Mouse (Mus musculus): ENCODE measurements around the gene Zfp523. TPM values are rescaled to one million over a fixed set of nuclear protein-coding genes. Genes with fewer than 3 reads are reported as not detected.

Zfp523 gene
- polyA plus RNA-seq, 1 experiment from 2014 or later: 43.0 TPM

GRCm38 (mm10) chr17:28204052-28204720 is 27.3 kb downstream of the Zfp523 start:
- 0 out of 2 replicates have a peak, but pooled peaks have one; percentile 16 for ATAC-seq
- 40% methylated on average over 14 of the region's 14 CpGs for WGBS
- Histone ChIP-seq H3K4me2 (ENCODE audit: low read length) (no peak overlapping the region), H3K27ac (ENCODE audit: low read depth, low read length) (no peak overlapping the region), H3K36me3 (ENCODE audit: control insufficient read depth, insufficient read depth, low read length) (peaks cover 23% of the 10 kb centered on the region), H3K4me3 (ENCODE audit: low read length) (no peak overlapping the region), H3K9me3 (ENCODE audit: control insufficient read depth, low read length) (no peaks in the 10 kb centered on the region), H3K4me1 (ENCODE audit: control insufficient read depth, insufficient read depth, low read depth, low read length) (peaks cover 5% of the 10 kb centered on the region), H3K27me3 (replicated peaks; ENCODE audit: control insufficient read depth, insufficient read depth, low read length) (no peaks in the 10 kb centered on the region), H3K9ac (ENCODE audit: low read depth, low read length) (no peak overlapping the region)

GRCm38 (mm10) chr17:28205443-28205842 is 28.5 kb downstream of the Zfp523 start:
- H3K4me3 ChIP-seq (ENCODE audit: low read length): no peak overlapping the region
- WGBS: 93% methylated on average over 8 of the region's 8 CpGs
- peaks cover 18% of the 10 kb centered on the region for H3K36me3 ChIP-seq (ENCODE audit: control insufficient read depth, insufficient read depth, low read length)
- ATAC-seq: no peak
- H3K9me3 ChIP-seq (ENCODE audit: control insufficient read depth, low read length): no peaks in the 10 kb centered on the region
- no peak overlapping the region for H3K27ac ChIP-seq (ENCODE audit: low read depth, low read length)
- no peaks in the 10 kb centered on the region for H3K27me3 ChIP-seq (replicated peaks; ENCODE audit: control insufficient read depth, insufficient read depth, low read length)
- H3K4me2 ChIP-seq (ENCODE audit: low read length): no peak overlapping the region
- H3K9ac ChIP-seq (ENCODE audit: low read depth, low read length): no peak overlapping the region
- peaks cover 5% of the 10 kb centered on the region for H3K4me1 ChIP-seq (ENCODE audit: control insufficient read depth, insufficient read depth, low read depth, low read length)

- no peak overlapping the region for H3K4me3 ChIP-seq (ENCODE audit: low read length)
- H3K36me3 ChIP-seq (ENCODE audit: control insufficient read depth, insufficient read depth, low read length): peaks cover 8% of the 10 kb centered on the region
- no peaks in the 10 kb centered on the region for H3K9me3 ChIP-seq (ENCODE audit: control insufficient read depth, low read length)
- H3K4me1 ChIP-seq (ENCODE audit: control insufficient read depth, insufficient read depth, low read depth, low read length): peaks cover 5% of the 10 kb centered on the region
- no peak for ATAC-seq
- H3K9ac ChIP-seq (ENCODE audit: low read depth, low read length): peak overlapping the region; percentile 61
- H3K4me2 ChIP-seq (ENCODE audit: low read length): no peak overlapping the region
- 68% methylated on average over 8 of the region's 8 CpGs for WGBS
- peak overlapping the region; percentile 59; the same call in 1 of the 2 replicates for H3K27ac ChIP-seq (ENCODE audit: low read depth, low read length)
- no peaks in the 10 kb centered on the region for H3K27me3 ChIP-seq (replicated peaks; ENCODE audit: control insufficient read depth, insufficient read depth, low read length)
Measured at GRCm38 (mm10) chr17:28207092-28207491, 30.2 kb downstream of the Zfp523 start.

- 22% methylated on average over 26 of the region's 26 CpGs for WGBS
- H3K9ac ChIP-seq (ENCODE audit: low read depth, low read length): peak within 1 kb of the TSS; percentile 61
Measured at GRCm38 (mm10) chr17:28207591-28208313, 30.8 kb downstream of the Zfp523 start, which contains the start of gene Def6. Def6 (plus strand) TSS chr17:28207778.

GRCm38 (mm10) chr17:28208314-28208612 is 31.3 kb downstream of the Zfp523 start:
- Histone ChIP-seq H3K4me3 (ENCODE audit: low read length) (peak overlapping the region; percentile 30), H3K4me2 (ENCODE audit: low read length) (peak overlapping the region; percentile 41; the same call in 1 of the 2 replicates), H3K9ac (ENCODE audit: low read depth, low read length) (peak overlapping the region; percentile 22; the same call in 1 of the 2 replicates), H3K27ac (ENCODE audit: low read depth, low read length) (no peak overlapping the region), H3K27me3 (replicated peaks; ENCODE audit: control insufficient read depth, insufficient read depth, low read length) (no peaks in the 10 kb centered on the region), H3K9me3 (ENCODE audit: control insufficient read depth, low read length) (no peaks in the 10 kb centered on the region), H3K36me3 (ENCODE audit: control insufficient read depth, insufficient read depth, low read length) (peaks cover 2% of the 10 kb centered on the region; the same call in 1 of the 2 replicates), H3K4me1 (ENCODE audit: control insufficient read depth, insufficient read depth, low read depth, low read length) (peaks cover 5% of the 10 kb centered on the region)
- 82% methylated on average over 8 of the region's 8 CpGs for WGBS
- no peak for ATAC-seq

More at GRCm38 (mm10) chr17:28207591-28208313, 30.8 kb downstream of the Zfp523 start, which contains the start of gene Def6:
- Histone ChIP-seq H3K4me1 (ENCODE audit: control insufficient read depth, insufficient read depth, low read depth, low read length) (peaks cover 5% of the 10 kb centered on the region), H3K4me3 (ENCODE audit: low read length) (peak within 1 kb of the TSS; percentile 30), H3K27ac (ENCODE audit: low read depth, low read length) (peak within 1 kb of the TSS; percentile 59), H3K9me3 (ENCODE audit: control insufficient read depth, low read length) (no peaks in the 10 kb centered on the region), H3K36me3 (ENCODE audit: control insufficient read depth, insufficient read depth, low read length) (peaks cover 2% of the 10 kb centered on the region; the same call in 1 of the 2 replicates), H3K4me2 (ENCODE audit: low read length) (peak within 1 kb of the TSS; percentile 41; the same call in 1 of the 2 replicates), H3K27me3 (replicated peaks; ENCODE audit: control insufficient read depth, insufficient read depth, low read length) (no peaks in the 10 kb centered on the region)
- ATAC-seq: peak; percentile 70

GRCm38 (mm10) chr17:28209457-28210110 is 32.7 kb downstream of the Zfp523 start:
- Histone ChIP-seq H3K4me2 (ENCODE audit: low read length) (no peak overlapping the region), H3K36me3 (ENCODE audit: control insufficient read depth, insufficient read depth, low read length) (0 out of 2 replicates have a peak, but pooled peaks cover 2% of the 10 kb centered on the region), H3K4me3 (ENCODE audit: low read length) (no peak overlapping the region), H3K9me3 (ENCODE audit: control insufficient read depth, low read length) (no peaks in the 10 kb centered on the region), H3K9ac (ENCODE audit: low read depth, low read length) (no peak overlapping the region), H3K27me3 (replicated peaks; ENCODE audit: control insufficient read depth, insufficient read depth, low read length) (no peaks in the 10 kb centered on the region), H3K4me1 (ENCODE audit: control insufficient read depth, insufficient read depth, low read depth, low read length) (peaks cover 5% of the 10 kb centered on the region), H3K27ac (ENCODE audit: low read depth, low read length) (no peak overlapping the region)
- WGBS: 66% methylated on average over 4 of the region's 4 CpGs
- ATAC-seq: no peak

- H3K27ac ChIP-seq (ENCODE audit: low read depth, low read length): no peak overlapping the region
- H3K4me3 ChIP-seq (ENCODE audit: low read length): no peak overlapping the region
- ATAC-seq: no peak
- H3K9me3 ChIP-seq (ENCODE audit: control insufficient read depth, low read length): no peaks in the 10 kb centered on the region
- no peaks in the 10 kb centered on the region for H3K36me3 ChIP-seq (ENCODE audit: control insufficient read depth, insufficient read depth, low read length)
- peaks cover 5% of the 10 kb centered on the region for H3K4me1 ChIP-seq (ENCODE audit: control insufficient read depth, insufficient read depth, low read depth, low read length)
- H3K27me3 ChIP-seq (replicated peaks; ENCODE audit: control insufficient read depth, insufficient read depth, low read length): no peaks in the 10 kb centered on the region
- no peak overlapping the region for H3K4me2 ChIP-seq (ENCODE audit: low read length)
- H3K9ac ChIP-seq (ENCODE audit: low read depth, low read length): no peak overlapping the region
- WGBS: 77% methylated on average over 6 of the region's 6 CpGs
Measured at GRCm38 (mm10) chr17:28211921-28212341, 35.0 kb downstream of the Zfp523 start.

GRCm38 (mm10) chr17:28212391-28212790 is 35.5 kb downstream of the Zfp523 start:
- Histone ChIP-seq H3K4me3 (ENCODE audit: low read length) (no peak overlapping the region), H3K27ac (ENCODE audit: low read depth, low read length) (no peak overlapping the region), H3K36me3 (ENCODE audit: control insufficient read depth, insufficient read depth, low read length) (no peaks in the 10 kb centered on the region), H3K9me3 (ENCODE audit: control insufficient read depth, low read length) (no peaks in the 10 kb centered on the region), H3K4me2 (ENCODE audit: low read length) (no peak overlapping the region), H3K9ac (ENCODE audit: low read depth, low read length) (no peak overlapping the region; the same call in 1 of the 2 replicates), H3K4me1 (ENCODE audit: control insufficient read depth, insufficient read depth, low read depth, low read length) (peaks cover 5% of the 10 kb centered on the region), H3K27me3 (replicated peaks; ENCODE audit: control insufficient read depth, insufficient read depth, low read length) (no peaks in the 10 kb centered on the region)
- ATAC-seq: no peak
- WGBS: 71% methylated on average over 9 of the region's 9 CpGs

- no peaks in the 10 kb centered on the region for H3K27me3 ChIP-seq (replicated peaks; ENCODE audit: control insufficient read depth, insufficient read depth, low read length)
- H3K4me1 ChIP-seq (ENCODE audit: control insufficient read depth, insufficient read depth, low read depth, low read length): no peaks in the 10 kb centered on the region
- ATAC-seq: no peak
- H3K9me3 ChIP-seq (ENCODE audit: control insufficient read depth, low read length): no peaks in the 10 kb centered on the region
- no peak overlapping the region for H3K27ac ChIP-seq (ENCODE audit: low read depth, low read length)
- H3K36me3 ChIP-seq (ENCODE audit: control insufficient read depth, insufficient read depth, low read length): no peaks in the 10 kb centered on the region
- H3K4me2 ChIP-seq (ENCODE audit: low read length): no peak overlapping the region
- H3K4me3 ChIP-seq (ENCODE audit: low read length): no peak overlapping the region
- no peak overlapping the region for H3K9ac ChIP-seq (ENCODE audit: low read depth, low read length)
- WGBS: 35% methylated on average over 4 of the region's 4 CpGs
Measured at GRCm38 (mm10) chr17:28213236-28213635, 36.3 kb downstream of the Zfp523 start.
